Mouse (Mus musculus) liver, embryonic 13.5 days (tissue): ENCODE results near the gene Muc20. TPM values are rescaled to one million over a fixed set of nuclear protein-coding genes. Genes with fewer than 3 reads are reported as not detected.

Experiments used
- ATAC-seq: fragments of 200-750 bp; cut with Nextera tagmentation; 2 replicates; pipeline ENCODE4 v1.8.0; 2017; ENCODE audit warnings: low read depth, mild to moderate bottlenecking, moderate number of reproducible peaks, moderate library complexity
- DNase-seq: peaks from one replicate; pipeline ENCODE4 v3.0.0; 2022
- H3K27ac ChIP-seq: fragments of 300-500 bp; sonication (generic); 2 replicates; pipeline ENCODE4 v1.5.1; 2015; ENCODE audit warnings: moderate library complexity, mild to moderate bottlenecking, inconsistent platforms
- H3K27me3 ChIP-seq: fragments of 300-500 bp; sonication (generic); 2 replicates; pipeline ENCODE4 v1.6.1; 2015; ENCODE audit warnings: mild to moderate bottlenecking, inconsistent platforms
- H3K36me3 ChIP-seq: fragments of 300-500 bp; sonication (generic); 2 replicates; pipeline ENCODE4 v1.6.1; 2015; ENCODE audit warnings: mild to moderate bottlenecking, inconsistent platforms
- H3K4me1 ChIP-seq: fragments of 300-500 bp; sonication (generic); replicated peaks from 2 replicates; pipeline ENCODE4 v1.6.1; 2015; ENCODE audit warnings: inconsistent platforms
- H3K4me2 ChIP-seq: fragments of 300-500 bp; sonication (generic); 2 replicates; pipeline ENCODE4 v1.6.1; 2015; ENCODE audit warnings: inconsistent platforms, mild to moderate bottlenecking, moderate library complexity
- H3K4me3 ChIP-seq: fragments of 300-500 bp; sonication (generic); replicated peaks from 2 replicates; pipeline ENCODE4 v1.5.1; 2015; ENCODE audit warnings: mild to moderate bottlenecking, inconsistent platforms
- H3K9ac ChIP-seq: fragments of 300-500 bp; sonication (generic); 2 replicates; pipeline ENCODE4 v1.6.1; 2015; ENCODE audit warnings: mild to moderate bottlenecking, inconsistent platforms
- H3K9me3 ChIP-seq: fragments of 300-500 bp; sonication (generic); replicated peaks from 2 replicates; pipeline ENCODE4 v1.6.1; 2016; ENCODE audit warnings: inconsistent platforms
- WGBS: fragments of 180-500 bp; shearing (Covaris S2); methylation state at CpG from one replicate; pipeline ENCODE4 v1.1.7; 2015; ENCODE audit not compliant: insufficient replicate concordance; 5-methylcytosine and 5-hydroxymethylcytosine counted together
- polyA plus RNA-seq: library from polyadenylated mRNA; unstranded; fragments of >200 nt; fragmentation: Nextera tagmentation; extraction: Ambion mirVana; gene quantifications from 2 replicates; pipeline ENCODE4 v1.2.1, GENCODE M21; 2015

The Muc20 gene
- polyA plus RNA-seq, 1 experiment from 2014 or later, result 0.05 TPM

- no peak overlapping the region for H3K9ac ChIP-seq
- ATAC-seq (no peak), DNase-seq (no peak)
- no peaks in the 10 kb centered on the region for H3K4me1 ChIP-seq
- no peak overlapping the region for H3K4me2 ChIP-seq
- no peak overlapping the region for H3K27ac ChIP-seq
- WGBS, result 58% methylated on average over 2 of the region's 2 CpGs
- H3K4me3 ChIP-seq, result no peak overlapping the region
- H3K36me3 ChIP-seq, result no peaks in the 10 kb centered on the region
- no peaks in the 10 kb centered on the region for H3K27me3 ChIP-seq
- no peaks in the 10 kb centered on the region for H3K9me3 ChIP-seq
These were observed 54.5 kb downstream of the Muc20 start for GRCm38 (mm10) chr16:32742712-32743111.

- Histone ChIP-seq H3K4me3 (no peak overlapping the region), H3K9ac (no peak overlapping the region), H3K4me2 (no peak overlapping the region), H3K27ac (no peak overlapping the region), H3K36me3 (no peaks in the 10 kb centered on the region), H3K27me3 (peaks cover 3% of the 10 kb centered on the region; the same call in 1 of the 2 replicates), H3K9me3 (no peaks in the 10 kb centered on the region), H3K4me1 (no peaks in the 10 kb centered on the region)
- ATAC-seq (no peak), DNase-seq (no peak)
- WGBS, result 64% methylated on average over 9 of the region's 9 CpGs
These were observed 55.9 kb downstream of the Muc20 start for GRCm38 (mm10) chr16:32741366-32741765.

GRCm38 (mm10) chr16:32740003-32740663, 57.1 kb downstream of the Muc20 start:
- Histone ChIP-seq H3K36me3 (no peaks in the 10 kb centered on the region), H3K9me3 (no peaks in the 10 kb centered on the region), H3K4me1 (no peaks in the 10 kb centered on the region), H3K4me3 (no peak overlapping the region), H3K27me3 (peaks cover 3% of the 10 kb centered on the region; the same call in 1 of the 2 replicates), H3K4me2 (no peak overlapping the region), H3K9ac (no peak overlapping the region), H3K27ac (no peak overlapping the region)
- 55% methylated on average over 8 of the region's 8 CpGs for WGBS
- ATAC-seq (peak; percentile 29; the same call in 1 of the 2 replicates), DNase-seq (no peak)

DNA sequence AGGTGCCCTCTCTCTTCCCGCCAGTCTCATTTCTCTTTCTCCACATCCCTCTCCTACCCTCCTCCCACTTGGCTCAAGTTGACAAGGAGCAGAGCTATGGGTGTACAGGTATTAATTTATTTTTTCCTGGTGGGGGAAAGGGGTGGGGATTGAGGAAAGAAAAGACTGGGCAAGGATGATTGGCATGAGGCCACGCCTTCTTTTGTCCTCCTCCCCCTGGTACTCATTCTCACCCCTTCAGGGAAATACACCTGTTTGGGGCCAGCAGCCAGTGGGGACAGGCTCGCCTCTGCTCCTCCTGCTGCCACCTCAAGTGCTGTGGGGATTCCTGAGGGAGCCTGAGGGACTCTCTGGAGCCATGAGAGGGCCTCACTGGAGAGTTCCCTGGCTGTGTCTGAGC, 61.2 kb downstream of the Muc20 start:
- Histone ChIP-seq H3K9ac (no peak overlapping the region), H3K4me1 (no peaks in the 10 kb centered on the region), H3K4me3 (no peak overlapping the region), H3K4me2 (no peak overlapping the region), H3K9me3 (no peaks in the 10 kb centered on the region), H3K36me3 (no peaks in the 10 kb centered on the region), H3K27me3 (peaks cover 6% of the 10 kb centered on the region; the same call in 1 of the 2 replicates), H3K27ac (no peak overlapping the region)
- ATAC-seq (no peak), DNase-seq (no peak)
- WGBS, result 50% methylated on average over 3 of the region's 3 CpGs

- no peak within 1 kb of the TSS for H3K4me3 ChIP-seq
- no peak within 1 kb of the TSS for H3K27ac ChIP-seq
- no peak within 1 kb of the TSS for H3K9ac ChIP-seq
- H3K27me3 ChIP-seq, result peaks cover 6% of the 10 kb centered on the region; the same call in 1 of the 2 replicates
- H3K9me3 ChIP-seq, result no peaks in the 10 kb centered on the region
- WGBS, result 79% methylated on average over 2 of the region's 2 CpGs
- no peak for DNase-seq
- ATAC-seq, result no peak
- no peaks in the 10 kb centered on the region for H3K36me3 ChIP-seq
- H3K4me1 ChIP-seq, result no peaks in the 10 kb centered on the region
- H3K4me2 ChIP-seq, result no peak within 1 kb of the TSS
These were observed 61.6 kb downstream of the Muc20 start, which contains the start of gene Muc4 for GRCm38 (mm10) chr16:32735586-32735985. Muc4 (plus strand) TSS chr16:32735886.

DNA sequence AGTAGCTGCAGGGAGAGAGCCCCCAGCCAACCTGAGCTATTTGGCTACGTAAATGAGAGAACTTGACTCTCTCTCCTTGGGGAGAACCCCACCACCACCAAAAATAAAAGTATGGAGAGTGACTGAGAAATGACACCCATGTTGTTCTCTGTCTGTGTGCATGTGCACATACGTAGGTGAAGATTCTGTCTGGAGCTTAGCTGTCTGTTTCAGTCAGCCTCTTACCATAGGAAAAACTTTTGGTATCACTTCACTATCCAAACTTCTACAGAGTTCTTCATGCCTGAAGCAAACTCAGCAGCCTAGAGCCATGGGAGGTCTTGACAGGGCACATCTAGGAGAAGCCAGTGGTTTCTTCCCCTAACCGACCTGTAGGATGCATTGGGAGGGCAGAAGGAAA, 64.0 kb downstream of the Muc20 start:
- no peak overlapping the region for H3K4me2 ChIP-seq
- H3K36me3 ChIP-seq, result no peaks in the 10 kb centered on the region
- no peak overlapping the region for H3K27ac ChIP-seq
- no peaks in the 10 kb centered on the region for H3K9me3 ChIP-seq
- no peak overlapping the region for H3K9ac ChIP-seq
- no peaks in the 10 kb centered on the region for H3K4me1 ChIP-seq
- no peak for DNase-seq
- WGBS, result 63% methylated on average over 3 of the region's 3 CpGs
- no peak for ATAC-seq
- H3K27me3 ChIP-seq, result peaks cover 6% of the 10 kb centered on the region; the same call in 1 of the 2 replicates
- H3K4me3 ChIP-seq, result no peak overlapping the region

DNA sequence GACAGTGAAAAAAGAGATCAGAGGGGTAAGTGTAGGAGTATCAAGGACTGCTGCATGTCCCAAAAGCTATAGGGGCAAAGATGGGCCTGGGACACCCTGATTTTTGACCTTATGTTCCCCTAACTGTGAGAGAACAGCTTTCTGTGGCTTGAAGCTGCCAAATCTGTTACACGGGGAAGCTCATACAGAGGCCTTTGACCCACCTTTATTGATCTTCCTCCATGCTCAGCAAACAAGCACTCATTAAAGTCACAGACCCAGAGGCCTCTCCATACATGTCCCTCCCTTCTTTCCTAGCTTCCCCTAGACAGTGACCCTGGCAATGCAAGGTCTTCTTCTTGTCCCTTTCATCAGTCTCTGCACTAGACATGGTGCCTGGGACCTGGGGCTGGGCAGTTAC, 68.5 kb downstream of the Muc20 start:
- no peaks in the 10 kb centered on the region for H3K36me3 ChIP-seq
- H3K9ac ChIP-seq, result no peak overlapping the region
- peak; percentile 31; the same call in 1 of the 2 replicates for ATAC-seq
- H3K27ac ChIP-seq, result no peak overlapping the region
- H3K27me3 ChIP-seq, result 0 out of 2 replicates have a peak, but pooled peaks cover 3% of the 10 kb centered on the region
- H3K9me3 ChIP-seq, result no peaks in the 10 kb centered on the region
- H3K4me1 ChIP-seq, result peaks cover under 1% of the 10 kb centered on the region
- no peak overlapping the region for H3K4me2 ChIP-seq
- H3K4me3 ChIP-seq, result no peak overlapping the region
- DNase-seq, result no peak
- WGBS, result 36% methylated on average over 1 of the region's 1 CpGs

DNA sequence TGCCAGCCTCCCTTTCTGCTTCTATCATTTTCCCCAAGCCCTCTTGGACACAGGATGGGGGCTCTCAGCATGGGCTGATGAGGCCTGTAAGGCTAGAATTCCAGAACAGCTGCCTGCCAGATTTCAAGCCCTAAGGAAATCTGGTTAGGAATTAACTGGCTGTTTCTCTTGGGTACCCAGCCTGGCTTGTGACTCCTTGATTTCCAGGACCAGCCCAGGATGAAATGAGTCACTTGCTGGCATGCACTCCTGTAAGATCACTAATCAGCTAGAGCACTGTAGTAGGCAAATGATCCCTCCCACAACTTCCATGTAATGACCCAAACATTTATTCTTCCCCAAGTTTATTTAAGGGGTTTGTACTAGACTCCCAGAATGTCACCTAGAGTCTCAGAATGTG, 69.0 kb downstream of the Muc20 start:
- no peaks in the 10 kb centered on the region for H3K36me3 ChIP-seq
- H3K9ac ChIP-seq, result no peak overlapping the region
- no peak overlapping the region for H3K4me2 ChIP-seq
- H3K9me3 ChIP-seq, result no peaks in the 10 kb centered on the region
- ATAC-seq, result no peak
- H3K27me3 ChIP-seq, result 0 out of 2 replicates have a peak, but pooled peaks cover 3% of the 10 kb centered on the region
- DNase-seq, result no peak
- peaks cover 6% of the 10 kb centered on the region for H3K4me1 ChIP-seq
- H3K27ac ChIP-seq, result no peak overlapping the region
- no peak overlapping the region for H3K4me3 ChIP-seq

Other genes starting within 250 kb of the Muc20 start
- gene Tfrc, start 188.5 kb downstream of the Muc20 start, polyA plus RNA-seq, result 262 and 322 TPM in 2 replicates
- gene Tnk2, start 153.6 kb downstream of the Muc20 start, polyA plus RNA-seq, result 4.2 and 4.9 TPM in 2 replicates
- 0.54 and 0.67 TPM in 2 replicates for gene Muc4, start 61.5 kb downstream of the Muc20 start, polyA plus RNA-seq
- gene Smbd1, start 13.0 kb upstream of the Muc20 start, polyA plus RNA-seq, result not detected in 2 replicates
- 34.0 and 42.4 TPM in 2 replicates for gene Fyttd1, start 80.1 kb upstream of the Muc20 start, polyA plus RNA-seq
- 4.3 and 5.2 TPM in 2 replicates for gene Rubcn, start 80.3 kb upstream of the Muc20 start, polyA plus RNA-seq
- gene Lrch3, start 116.7 kb upstream of the Muc20 start, polyA plus RNA-seq, result 6.2 and 6.7 TPM in 2 replicates